1 mouse cellular context compared by ENCODE assay signal in genomic region chr7:25238015-25238706, GRCm38 (mm10).
TF ChIP-seq lines count a peak whose summit lies in the region.

No protein-coding gene starts in this region.

TF ChIP-seq in MEL, 35 proteins besides CTCF, POLR2A, EP300 and RAD21:
- TF ChIP-seq MEF2A (IDR thresholded peaks at IDR 0.05; ENCODE audit: extremely low read depth, insufficient replicate concordance, low read depth, low read length, poor library complexity, severe bottlenecking): no peak
- TF ChIP-seq ZKSCAN1 (IDR thresholded peaks at IDR 0.05; ENCODE audit: low read depth, low read length): no peak
- peak; percentile 73 for TF ChIP-seq SIN3A (IDR thresholded peaks at IDR 0.05; ENCODE audit: low read length)
- TF ChIP-seq GABPA (IDR thresholded peaks at IDR 0.05; ENCODE audit: low read depth, low read length): no peak
- TF ChIP-seq ZC3H11A (IDR thresholded peaks at IDR 0.05; ENCODE audit: low read depth, low read length): no peak
- TF ChIP-seq MAX (IDR thresholded peaks at IDR 0.05; ENCODE audit: low read length): no peak
- TF ChIP-seq ETS1 (IDR thresholded peaks at IDR 0.05; ENCODE audit: low read depth, low read length): peak; percentile 49; the same call in 1 of the 2 replicates
- TF ChIP-seq USF1 (IDR thresholded peaks at IDR 0.05; ENCODE audit: low read depth, low read length): no peak
- peak; percentile 87 for TF ChIP-seq NELFE (IDR thresholded peaks at IDR 0.05; ENCODE audit: low read depth, low read length)
- TF ChIP-seq MYC (IDR thresholded peaks at IDR 0.05; ENCODE audit: low read depth, low read length): peak; percentile 70; the same call in 1 of the 2 replicates
- TF ChIP-seq GATA1 (IDR thresholded peaks at IDR 0.05; ENCODE audit: low read depth, low read length): peak; percentile 87
- peak; percentile 53; the same call in 1 of the 2 replicates for TF ChIP-seq NRF1 (IDR thresholded peaks at IDR 0.05; ENCODE audit: insufficient read depth, low read depth, low read length, poor library complexity, severe bottlenecking)
- TF ChIP-seq KAT2A (conservative IDR thresholded peaks at IDR 0.05; ENCODE audit: low read depth, low read length): peak; percentile 85
- TF ChIP-seq ZMIZ1 (IDR thresholded peaks at IDR 0.05; ENCODE audit: low read depth, low read length): peak; percentile 82; the same call in 1 of the 2 replicates
- no peak for TF ChIP-seq ZNF384 (IDR thresholded peaks at IDR 0.05; ENCODE audit: low read depth, low read length)
- TF ChIP-seq HCFC1 (IDR thresholded peaks at IDR 0.05; ENCODE audit: low read depth, low read length): peak; percentile 87
- TF ChIP-seq ELF1 (IDR thresholded peaks at IDR 0.05; ENCODE audit: low read depth, low read length): peak; percentile 82
- TF ChIP-seq MAFK (IDR thresholded peaks at IDR 0.05; ENCODE audit: borderline replicate concordance, low read depth, low read length): no peak
- TF ChIP-seq CHD2 (IDR thresholded peaks at IDR 0.05; ENCODE audit: low read length): no peak; the same call in 1 of the 2 replicates
- no peak for TF ChIP-seq E2F4 (IDR thresholded peaks at IDR 0.05; ENCODE audit: borderline replicate concordance, low read depth, low read length)
- peak; percentile 31 for TF ChIP-seq MXI1 (IDR thresholded peaks at IDR 0.05; ENCODE audit: low read depth, low read length)
- peak; percentile 76; the same call in 1 of the 2 replicates for TF ChIP-seq TCF12 (IDR thresholded peaks at IDR 0.05; ENCODE audit: low read depth, low read length)
- peak; percentile 77; the same call in 1 of the 2 replicates for TF ChIP-seq POLR2AphosphoS2 (IDR thresholded peaks at IDR 0.05; ENCODE audit: low read length)
- no peak for TF ChIP-seq BHLHE40 (IDR thresholded peaks at IDR 0.05; ENCODE audit: borderline replicate concordance, low read depth, low read length)
- TF ChIP-seq TBP (IDR thresholded peaks at IDR 0.05; ENCODE audit: low read depth, low read length): peak; percentile 77
- TF ChIP-seq TAL1 (IDR thresholded peaks at IDR 0.05; ENCODE audit: low read length): peak; percentile 98
TF ChIP-seq in MEL: peak in this region for 15.
